Mouse (Mus musculus): ENCODE measurements around the gene Cited2.

The Cited2 gene

DNA sequence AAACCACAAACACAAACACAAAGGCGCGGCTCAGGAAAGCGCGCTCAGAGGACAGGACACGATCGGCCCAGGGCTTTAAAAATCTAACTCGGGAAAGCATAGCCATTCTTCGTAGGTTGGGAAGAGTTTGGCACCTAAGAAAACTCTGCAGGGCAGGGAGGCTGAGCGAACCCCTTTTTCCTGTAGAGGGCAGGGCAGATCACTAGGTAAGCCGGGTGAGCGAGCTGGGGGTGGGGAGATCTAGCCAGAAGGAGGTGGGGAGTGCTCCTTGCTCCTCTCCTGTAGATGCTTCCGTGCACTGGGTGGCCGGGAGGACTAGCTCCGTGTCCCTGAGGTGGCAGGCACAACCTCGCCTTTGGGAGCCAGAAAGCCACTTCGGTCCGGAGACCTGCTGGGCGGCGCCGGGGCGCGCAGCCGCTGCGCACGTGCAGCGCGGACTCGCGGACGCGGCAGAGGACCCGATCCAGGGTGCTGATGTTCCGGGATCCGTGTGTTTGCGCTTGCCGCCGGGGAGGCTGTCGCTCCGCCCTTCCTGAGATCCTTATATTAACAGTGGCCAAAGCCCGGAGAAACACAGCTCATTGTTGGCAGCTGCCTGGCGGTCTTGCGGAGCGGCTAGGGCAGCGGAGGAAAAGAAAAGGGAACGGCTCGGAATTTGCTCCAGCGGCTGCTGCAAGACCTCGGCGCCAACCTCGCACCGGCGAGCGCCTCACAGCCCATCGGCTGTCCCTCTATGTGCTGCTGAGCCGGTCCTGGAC, at the start of gene Cited2:
TSS of gene Cited2 (plus strand) at position 566 of the 758 bp plus-strand sequence.
- peak; percentile 31; the same call in 1 of the 2 replicates for TF ChIP-seq GATA4 (IDR thresholded peaks at IDR 0.05; ENCODE audit: insufficient replicate concordance, low read length)

- no peak for TF ChIP-seq GATA4 (IDR thresholded peaks at IDR 0.05; ENCODE audit: insufficient replicate concordance, low read length)
Measured at GRCm38 (mm10) chr10:17674454-17674853, 48.6 kb upstream of the Cited2 start.

- TF ChIP-seq GATA4 (IDR thresholded peaks at IDR 0.05; ENCODE audit: insufficient replicate concordance, low read length): no peak
Measured at GRCm38 (mm10) chr10:17674869-17675268, 48.1 kb upstream of the Cited2 start.

GRCm38 (mm10) chr10:17676464-17676863, 46.6 kb upstream of the Cited2 start:
- TF ChIP-seq GATA4 (IDR thresholded peaks at IDR 0.05; ENCODE audit: insufficient replicate concordance, low read length): no peak

DNA sequence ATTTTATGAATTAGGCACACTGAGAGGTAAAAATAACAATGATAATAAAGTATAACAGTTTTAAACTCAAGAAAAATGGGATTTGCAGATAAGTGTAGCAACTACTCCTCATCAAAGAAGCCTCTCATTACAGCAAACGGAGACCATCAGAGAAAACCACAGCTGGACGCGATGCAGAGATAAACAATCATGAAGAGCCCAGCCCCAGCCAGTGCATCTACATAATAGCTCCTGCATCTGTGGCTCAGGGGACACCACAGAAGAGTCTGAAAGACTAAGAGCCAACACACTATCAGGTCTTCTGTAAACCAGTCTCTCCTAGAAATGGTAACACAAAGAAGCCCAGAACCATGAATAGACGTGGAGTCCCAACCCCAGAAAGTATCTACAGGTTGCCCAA, 45.7 kb upstream of the Cited2 start:
- TF ChIP-seq GATA4 (IDR thresholded peaks at IDR 0.05; ENCODE audit: insufficient replicate concordance, low read length): no peak

GRCm38 (mm10) chr10:17680432-17681382, 42.3 kb upstream of the Cited2 start:
- no peak for TF ChIP-seq GATA4 (IDR thresholded peaks at IDR 0.05; ENCODE audit: insufficient replicate concordance, low read length)

DNA sequence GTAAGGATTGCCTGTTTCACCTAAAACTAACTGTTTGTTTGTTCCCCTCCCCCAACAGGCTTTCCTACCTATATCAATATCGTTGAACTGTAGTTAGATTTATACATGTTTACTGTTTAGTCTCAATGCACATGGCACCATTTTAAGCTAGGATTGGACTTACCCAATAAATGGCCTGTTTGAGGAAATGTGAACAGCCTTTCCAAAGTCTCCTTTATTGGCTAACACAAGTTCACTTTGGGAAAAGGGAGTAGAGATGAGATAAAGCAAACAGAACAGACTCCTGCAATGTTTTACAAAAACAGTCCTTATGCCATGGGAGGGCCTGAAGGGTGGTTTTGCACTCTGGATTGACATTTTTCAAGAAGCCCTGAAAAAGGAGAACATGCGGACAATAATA, 41.6 kb upstream of the Cited2 start:
- TF ChIP-seq GATA4 (IDR thresholded peaks at IDR 0.05; ENCODE audit: insufficient replicate concordance, low read length): no peak

DNA sequence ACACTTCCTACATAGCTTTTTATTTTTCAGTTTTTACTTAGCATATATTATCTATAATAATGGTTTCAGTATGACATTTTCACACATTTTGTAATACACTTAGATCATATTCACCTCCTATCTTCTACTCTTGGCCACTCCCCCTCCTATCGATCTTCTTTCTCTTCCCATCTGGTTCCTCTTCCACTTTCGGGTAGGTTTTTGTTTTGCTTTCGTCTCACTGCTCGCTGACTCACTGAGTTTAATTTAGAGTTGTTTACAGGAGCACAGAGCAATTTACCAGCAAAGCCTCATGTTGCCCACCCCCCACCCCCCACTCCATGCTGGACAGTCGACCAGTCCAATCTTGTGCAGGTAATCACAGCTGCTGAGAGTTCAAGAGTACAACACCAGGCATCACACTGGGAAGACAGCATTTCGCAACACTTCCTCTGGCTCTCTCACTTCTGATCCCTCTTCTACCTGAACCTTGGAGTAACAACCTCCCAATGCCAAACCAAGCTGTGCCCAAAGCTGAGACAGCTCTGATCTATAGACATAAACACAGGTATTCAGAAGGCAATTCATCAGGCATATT, 39.1 kb upstream of the Cited2 start:
- no peak for TF ChIP-seq GATA4 (IDR thresholded peaks at IDR 0.05; ENCODE audit: insufficient replicate concordance, low read length)

GRCm38 (mm10) chr10:17689806-17690205, 33.2 kb upstream of the Cited2 start:
- no peak for TF ChIP-seq GATA4 (IDR thresholded peaks at IDR 0.05; ENCODE audit: insufficient replicate concordance, low read length)

DNA sequence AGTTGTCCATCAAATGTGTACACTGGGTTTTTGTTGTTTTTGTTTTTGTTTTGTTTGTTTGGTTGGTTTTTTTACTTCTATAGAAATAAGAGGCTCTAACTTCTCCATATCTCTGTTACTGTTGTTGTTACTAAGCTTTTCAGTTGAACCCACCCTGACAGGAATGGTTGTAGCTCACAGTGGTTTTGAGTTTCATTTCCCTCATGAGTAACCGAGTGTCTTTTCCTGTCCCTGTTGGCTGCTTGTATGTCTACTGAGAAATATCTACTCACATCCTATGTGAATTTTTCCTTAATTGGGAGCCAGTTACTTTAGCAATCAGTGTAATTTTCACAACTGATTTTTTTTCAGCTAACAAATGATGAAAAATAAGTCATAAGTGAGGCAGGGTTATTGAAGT, 31.3 kb upstream of the Cited2 start:
- TF ChIP-seq GATA4 (IDR thresholded peaks at IDR 0.05; ENCODE audit: insufficient replicate concordance, low read length): no peak

- no peak for TF ChIP-seq GATA4 (IDR thresholded peaks at IDR 0.05; ENCODE audit: insufficient replicate concordance, low read length)
Measured at GRCm38 (mm10) chr10:17695801-17696200, 27.2 kb upstream of the Cited2 start.

- no peak for TF ChIP-seq GATA4 (IDR thresholded peaks at IDR 0.05; ENCODE audit: insufficient replicate concordance, low read length)
Measured at GRCm38 (mm10) chr10:17697376-17698265, 25.4 kb upstream of the Cited2 start.

DNA sequence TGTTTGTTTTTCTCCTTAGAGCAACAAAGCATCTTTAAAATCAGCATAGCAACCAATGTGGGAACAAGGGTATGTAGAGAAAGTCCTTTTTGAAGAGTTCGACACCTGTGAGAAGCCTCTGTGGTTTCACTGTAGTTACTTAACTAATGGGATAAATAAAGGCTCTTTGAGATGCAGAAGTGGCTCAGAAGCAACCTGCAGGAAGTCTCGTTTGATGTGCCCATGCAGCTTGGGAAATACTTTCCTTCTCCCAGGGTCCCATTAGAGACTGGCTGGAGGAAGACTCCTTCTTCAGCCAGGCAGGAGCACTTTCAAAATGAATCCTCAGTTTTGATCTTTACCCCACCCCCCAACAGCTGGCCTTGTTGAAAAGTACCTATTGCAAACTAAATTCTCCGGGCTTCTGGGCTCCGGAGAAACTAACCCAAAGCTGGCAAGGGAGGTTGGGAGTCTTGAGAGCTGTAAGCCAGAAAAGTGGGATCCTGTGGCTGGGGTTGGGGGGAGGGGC, 17.5 kb upstream of the Cited2 start:
- TF ChIP-seq GATA4 (IDR thresholded peaks at IDR 0.05; ENCODE audit: insufficient replicate concordance, low read length): no peak

DNA sequence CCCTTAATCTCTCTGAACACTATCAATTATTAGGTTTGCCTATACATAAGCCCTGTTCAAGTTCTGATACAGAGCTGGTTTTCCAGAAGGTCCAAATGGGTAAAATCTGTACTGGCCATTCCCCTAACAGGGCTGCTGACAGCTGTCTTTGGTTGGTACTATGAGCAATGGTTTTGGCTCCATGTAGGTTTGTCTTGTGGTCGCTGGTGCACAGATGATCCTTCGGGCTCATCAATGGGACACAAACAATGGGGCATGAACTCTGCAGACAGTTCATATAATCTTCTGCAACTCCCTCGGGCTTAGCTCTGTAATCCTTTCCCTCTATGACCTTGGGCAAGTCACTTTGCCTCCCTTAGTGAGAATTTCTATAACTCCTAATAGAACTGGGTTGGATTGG, 12.3 kb upstream of the Cited2 start:
- no peak for TF ChIP-seq GATA4 (IDR thresholded peaks at IDR 0.05; ENCODE audit: insufficient replicate concordance, low read length)

All from liver, adult (tissue).